Mouse (Mus musculus): ENCODE results near the gene Cutc.

Gene Cutc

GRCm38 (mm10) chr19:43750008-43750407, 2.8 kb upstream of the Cutc start:
- intact Hi-C loops (cut with DNase I) = loop anchor here (5.0 to 10.0 kb wide), 3 partner anchors 73 to 225 kb away; partner anchors contain the start of gene Got1

- intact Hi-C loops (cut with DNase I) = loop anchor here (5.0 to 10.0 kb wide), 3 partner anchors 76 to 229 kb away; partner anchors contain the start of gene Got1
Observed at GRCm38 (mm10) chr19:43753226-43753835, 535 bp downstream of the Cutc start.

- intact Hi-C loops (cut with DNase I) = loop anchor here (5.0 to 10.0 kb wide), 3 partner anchors 77 to 229 kb away; partner anchors contain the start of gene Got1
Observed at GRCm38 (mm10) chr19:43754237-43754636, 1.4 kb downstream of the Cutc start.

GRCm38 (mm10) chr19:43754872-43755271, 2.1 kb downstream of the Cutc start:
- intact Hi-C loops (cut with DNase I) = loop anchor here (5.0 to 10.0 kb wide), 3 partner anchors 78 to 230 kb away; partner anchors contain the start of gene Got1

GRCm38 (mm10) chr19:43760504-43760903, 7.7 kb downstream of the Cutc start:
- intact Hi-C loops (cut with DNase I) = loop anchor here (5.0 kb wide), 1 partner anchor 197 kb away; no protein-coding TSS in a partner anchor

GRCm38 (mm10) chr19:43761543-43762256, 8.9 kb downstream of the Cutc start:
- intact Hi-C loops (cut with DNase I) = loop anchor here (5.0 kb wide), 1 partner anchor 196 kb away; no protein-coding TSS in a partner anchor

GRCm38 (mm10) chr19:43762410-43762809, 9.6 kb downstream of the Cutc start:
- intact Hi-C loops (cut with DNase I) = loop anchor here (5.0 kb wide), 1 partner anchor 195 kb away; no protein-coding TSS in a partner anchor

- intact Hi-C loops (cut with DNase I) = no loop called here
Observed at GRCm38 (mm10) chr19:43766451-43766850, 13.7 kb downstream of the Cutc start.

- intact Hi-C loops (cut with DNase I) = no loop called here
Observed at GRCm38 (mm10) chr19:43767549-43768322, 14.9 kb downstream of the Cutc start.

GRCm38 (mm10) chr19:43769366-43769960, 16.7 kb downstream of the Cutc start:
- intact Hi-C loops (cut with DNase I) = no loop called here

GRCm38 (mm10) chr19:43770584-43770983, 17.8 kb downstream of the Cutc start:
- intact Hi-C loops (cut with DNase I) = no loop called here

GRCm38 (mm10) chr19:43771499-43771969, 18.7 kb downstream of the Cutc start:
- intact Hi-C loops (cut with DNase I) = no loop called here

- intact Hi-C loops (cut with DNase I) = no loop called here
Observed at GRCm38 (mm10) chr19:43772311-43772710, 19.5 kb downstream of the Cutc start.

- intact Hi-C loops (cut with DNase I) = no loop called here
Observed at GRCm38 (mm10) chr19:43775433-43775832, 22.6 kb downstream of the Cutc start.

- intact Hi-C loops (cut with DNase I) = no loop called here
Observed at GRCm38 (mm10) chr19:43776561-43776960, 23.8 kb downstream of the Cutc start.

- intact Hi-C loops (cut with DNase I) = no loop called here
Observed at GRCm38 (mm10) chr19:43777308-43777707, 24.5 kb downstream of the Cutc start.

GRCm38 (mm10) chr19:43780391-43780790, 27.6 kb downstream of the Cutc start:
- intact Hi-C loops (cut with DNase I) = no loop called here

GRCm38 (mm10) chr19:43781980-43782379, 29.2 kb downstream of the Cutc start, which contains the start of gene Abcc2:
TSS of gene Abcc2 (plus strand) at chr19:43782192.
- intact Hi-C loops (cut with DNase I) = no loop called here

GRCm38 (mm10) chr19:43784761-43785160, 32.0 kb downstream of the Cutc start:
- intact Hi-C loops (cut with DNase I) = no loop called here

GRCm38 (mm10) chr19:43786249-43787026, 33.6 kb downstream of the Cutc start:
- intact Hi-C loops (cut with DNase I) = no loop called here
